Mouse (Mus musculus) embryo, embryonic 11 days (tissue): ENCODE measurements at regions not wholly inside any gene's neighbourhood (a gene's known extent, or its start where the extent isn't known, plus 50 kb on each side); places are given as distances from the start of the nearest gene placed in this dataset.
A peak's percentile ranks its signal among the peaks of the same experiment; 100 is the strongest.

Experiments
- DNase-seq: peaks from one replicate; pipeline ENCODE4 v3.0.0-alpha.2; 2015

DNA sequence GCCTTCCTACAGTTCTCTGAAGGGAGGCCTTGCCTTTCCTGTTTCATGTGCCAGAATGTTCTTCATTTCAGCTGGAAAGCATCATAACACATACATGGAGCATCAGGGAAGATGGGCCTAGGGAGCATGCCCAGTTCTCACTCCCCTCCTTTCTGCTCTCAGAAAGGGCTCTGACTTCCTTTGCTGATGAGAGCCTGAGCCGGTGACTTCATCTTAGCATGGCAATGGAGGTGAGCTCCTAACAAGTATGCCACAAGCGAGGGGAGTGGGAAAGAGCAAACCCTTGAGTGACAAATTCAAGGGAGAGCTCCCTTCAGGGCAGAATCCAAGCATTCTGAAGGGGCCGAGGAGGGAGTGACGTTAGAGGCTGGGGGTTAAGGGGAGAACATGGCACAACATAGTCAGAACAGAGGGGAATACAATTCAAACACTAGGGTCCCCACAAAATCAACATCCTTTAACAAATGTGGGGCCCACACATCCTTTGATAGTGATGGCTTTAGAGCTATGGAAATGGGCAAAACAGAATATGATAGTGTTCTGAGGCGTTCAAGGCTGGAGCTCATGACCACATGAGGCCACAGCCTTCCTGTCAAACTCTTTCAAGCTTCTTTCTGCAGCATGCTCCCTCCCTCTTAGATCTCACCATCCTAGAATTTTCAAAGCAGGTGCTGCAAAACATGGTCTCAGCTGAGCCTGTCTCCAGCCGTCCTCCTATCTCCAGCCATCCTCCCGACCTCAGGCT lies 437.4 kb upstream of the 3110018I06Rik start:
- no peak for DNase-seq

DNA sequence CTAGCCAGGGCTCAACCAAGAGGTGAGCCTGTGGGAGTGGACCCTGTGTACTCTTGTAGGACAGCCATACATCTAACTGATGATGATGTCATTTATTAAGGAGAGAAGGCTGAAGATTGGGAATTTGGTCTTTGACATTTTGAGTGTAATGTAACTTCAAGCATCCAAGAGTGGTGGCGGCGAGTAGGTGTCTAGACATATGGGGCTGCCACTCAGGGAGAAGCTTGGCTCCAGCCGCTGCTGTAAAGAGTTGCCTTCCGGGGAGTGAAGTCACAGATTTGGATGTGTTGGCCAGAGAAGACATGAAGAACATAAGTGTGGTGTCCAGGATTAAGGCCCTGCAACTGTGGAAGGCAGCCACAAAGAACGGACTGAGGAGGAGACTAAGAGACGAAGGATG lies 436.3 kb upstream of the 3110018I06Rik start:
- DNase-seq, result no peak

DNA sequence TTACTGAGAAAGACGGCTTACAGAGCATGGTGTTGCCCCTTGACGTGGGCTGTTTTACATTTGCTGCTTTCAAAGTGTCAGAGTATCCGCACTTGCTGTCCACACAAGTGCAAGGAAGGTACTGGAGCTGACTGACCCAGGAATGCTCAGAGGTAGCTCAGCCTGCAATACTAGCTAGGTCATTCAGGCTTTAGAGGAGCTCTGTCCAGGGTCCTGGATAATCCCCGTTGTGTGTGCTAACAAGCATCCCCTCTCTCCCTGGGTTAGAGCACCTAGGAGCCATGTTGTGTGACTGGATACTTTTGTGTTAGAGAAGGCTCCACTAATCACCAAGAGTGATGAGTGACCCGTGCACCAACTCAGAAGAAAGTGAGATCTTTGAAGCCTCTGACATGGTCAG lies 431.9 kb upstream of the 3110018I06Rik start:
- DNase-seq, result peak; percentile 81

DNA sequence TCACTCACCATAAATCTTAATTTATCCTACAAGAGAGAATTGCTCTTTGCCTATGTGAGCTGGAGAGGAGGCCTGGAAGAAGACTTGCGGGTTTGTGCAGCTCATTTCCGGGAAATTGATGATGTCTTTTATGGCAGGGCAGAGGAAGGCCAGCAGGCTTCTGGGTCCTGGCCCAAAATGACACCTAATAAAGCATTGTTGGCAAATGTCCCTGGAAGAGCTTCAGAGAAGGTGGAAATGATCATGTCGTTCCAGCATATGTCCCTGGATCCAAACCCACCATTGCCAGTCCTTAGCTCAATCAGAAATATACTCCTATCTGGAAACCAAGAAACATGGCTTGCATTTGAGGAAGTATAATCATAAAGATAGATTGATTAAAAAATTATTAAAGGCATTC lies 427.9 kb upstream of the 3110018I06Rik start:
- no peak for DNase-seq

DNA sequence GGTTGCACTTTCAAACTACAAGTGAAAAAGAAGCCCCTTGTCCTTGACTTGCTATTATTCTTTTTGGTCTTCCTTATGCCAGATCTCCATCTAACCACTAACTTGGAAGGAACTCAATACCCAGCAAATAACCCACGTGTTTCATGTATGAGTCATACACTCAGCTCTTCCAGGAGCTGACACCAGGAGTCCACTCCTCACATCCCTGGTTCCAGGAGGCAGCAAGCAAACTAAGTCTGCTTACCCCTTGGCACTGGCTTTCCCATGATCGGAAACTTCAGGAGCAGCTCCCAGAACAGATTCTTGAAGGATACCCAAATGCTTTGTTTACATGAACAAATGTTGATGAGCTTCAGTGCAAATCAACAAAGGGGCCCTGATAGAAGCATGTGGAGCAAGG lies 421.1 kb upstream of the 3110018I06Rik start:
- DNase-seq, result no peak

DNA sequence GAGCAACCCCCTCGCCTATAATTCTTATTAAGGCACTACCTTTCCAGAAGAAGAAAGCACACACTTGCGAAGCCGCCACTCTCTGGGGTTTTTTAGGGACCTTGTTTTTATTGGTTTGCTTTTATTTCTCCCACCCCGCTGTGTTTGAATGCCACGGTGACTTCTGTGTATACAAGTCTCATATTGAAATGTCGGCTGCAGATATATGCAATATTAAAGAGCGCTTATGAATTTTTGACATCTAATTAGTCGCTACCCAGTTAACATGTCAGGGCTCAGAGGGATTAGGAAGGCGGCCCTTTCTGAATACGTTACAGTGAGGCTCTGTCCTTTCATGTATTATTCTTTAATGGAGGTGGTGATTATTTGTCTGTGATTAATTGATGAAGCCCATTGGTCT lies 405.9 kb upstream of the 3110018I06Rik start:
- DNase-seq, result no peak

DNA sequence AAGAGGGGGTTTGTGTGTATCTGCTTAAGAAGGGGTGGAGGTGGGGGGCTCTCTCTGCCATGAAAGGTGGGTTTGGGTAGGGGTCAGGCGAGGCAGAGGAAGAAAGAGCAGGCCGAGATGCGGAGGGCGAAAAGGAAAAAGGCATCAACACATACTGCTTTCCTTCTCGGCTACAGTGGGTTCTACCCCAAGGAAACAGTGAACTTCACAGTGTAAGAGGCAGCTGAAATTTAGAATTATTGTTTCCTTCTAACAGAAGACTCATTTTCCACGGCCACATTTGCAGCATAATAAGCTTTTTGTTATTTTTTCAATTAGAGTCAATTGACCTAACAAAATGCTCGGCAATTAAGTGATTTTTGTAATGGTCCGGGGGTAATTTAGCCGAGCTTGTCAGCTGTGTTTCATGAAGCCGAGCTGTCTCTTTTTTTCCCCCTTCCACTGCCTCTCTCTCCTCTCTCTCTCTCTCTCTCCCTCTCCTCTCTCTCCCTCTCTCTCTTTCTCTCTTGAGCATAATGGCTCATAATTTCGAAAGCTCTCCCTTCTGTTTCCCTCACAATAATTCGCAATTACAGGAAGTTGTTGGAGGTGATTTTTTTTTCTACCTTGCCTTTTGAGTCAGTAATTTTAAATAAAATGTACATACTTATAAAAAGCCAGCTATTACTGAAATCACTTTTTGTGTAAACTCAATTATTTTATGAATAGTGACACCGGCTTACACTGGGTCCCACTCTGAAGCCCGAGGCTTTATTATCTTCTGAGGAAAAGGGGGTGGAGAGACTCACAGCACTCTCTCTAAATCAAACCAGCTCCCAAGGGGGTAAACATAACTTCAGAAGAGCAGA lies 403.1 kb upstream of the 3110018I06Rik start:
- DNase-seq, result peak; percentile 28

DNA sequence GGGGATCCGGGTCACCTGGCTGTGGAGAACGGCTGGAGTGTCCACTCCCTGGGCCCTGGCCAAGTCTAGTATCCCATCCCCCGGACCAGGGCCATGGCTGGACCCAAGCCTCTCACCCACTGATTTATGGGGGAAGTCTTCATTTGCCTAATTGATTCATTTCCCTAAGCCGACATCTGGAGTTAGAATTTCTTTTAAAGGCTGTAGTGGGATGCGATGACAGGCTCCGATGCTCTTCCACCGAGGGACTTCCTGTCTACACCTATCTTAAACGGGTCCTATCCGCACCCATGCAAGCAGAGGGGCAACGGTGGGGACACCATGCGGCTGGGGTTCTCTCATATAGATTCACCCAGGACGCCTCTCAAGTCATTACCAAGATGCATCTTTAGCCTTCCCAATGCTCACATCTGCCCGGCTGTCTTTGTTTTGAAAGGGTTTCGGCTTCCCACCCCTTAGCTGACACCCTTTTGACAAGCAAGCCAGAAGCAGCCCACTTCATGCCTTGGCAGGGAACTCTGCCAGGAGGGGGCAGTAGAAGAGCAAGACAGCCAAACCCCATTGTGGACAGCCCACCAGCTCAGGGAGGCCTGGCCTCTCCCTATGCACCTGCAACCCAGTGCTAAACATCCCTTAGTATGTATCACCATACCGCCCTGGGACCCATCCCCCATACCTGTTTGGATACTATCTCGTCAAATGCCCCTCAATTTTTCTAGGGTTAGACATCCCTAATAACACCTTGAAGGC lies 402.4 kb upstream of the 3110018I06Rik start:
- DNase-seq, result peak; percentile 85

DNA sequence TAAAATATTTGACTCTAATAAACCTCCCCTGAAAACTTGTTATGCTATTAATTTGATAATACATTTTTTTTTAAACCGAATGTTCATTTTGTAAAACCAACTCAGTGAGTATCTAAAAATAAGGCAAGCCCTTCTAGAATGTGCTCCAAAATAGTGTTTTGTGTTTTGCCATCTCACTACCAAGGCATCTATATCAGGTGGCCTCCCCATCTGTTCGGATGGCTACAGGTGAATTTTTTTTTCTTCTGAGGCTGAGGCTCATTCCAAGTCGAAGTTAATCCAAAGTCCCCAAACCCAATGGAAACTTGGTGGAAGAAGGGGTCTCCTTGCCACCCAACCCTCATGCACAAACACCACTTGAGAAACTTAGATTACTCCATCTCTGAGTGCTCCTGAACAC lies 396.3 kb upstream of the 3110018I06Rik start:
- DNase-seq, result no peak

DNA sequence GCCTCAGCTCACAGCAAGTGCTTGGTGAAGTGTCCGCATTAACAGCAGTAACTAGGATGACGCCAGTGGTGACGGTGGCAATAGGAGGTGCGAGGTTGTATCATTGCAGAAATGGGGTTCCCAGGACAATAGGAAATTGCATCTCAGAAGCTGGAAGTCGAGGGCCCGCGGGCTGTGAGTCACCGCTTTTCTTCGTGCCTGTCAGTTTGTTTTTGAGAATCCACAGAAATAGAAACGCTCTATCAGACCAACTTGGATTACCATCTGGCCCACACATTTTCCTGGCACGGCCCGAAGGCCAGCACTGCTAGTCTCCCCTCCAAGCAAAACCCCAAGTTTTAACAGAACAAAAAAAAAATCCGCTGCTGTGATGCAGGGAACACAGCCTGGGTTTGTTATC lies 395.1 kb upstream of the 3110018I06Rik start:
- DNase-seq, result no peak

DNA sequence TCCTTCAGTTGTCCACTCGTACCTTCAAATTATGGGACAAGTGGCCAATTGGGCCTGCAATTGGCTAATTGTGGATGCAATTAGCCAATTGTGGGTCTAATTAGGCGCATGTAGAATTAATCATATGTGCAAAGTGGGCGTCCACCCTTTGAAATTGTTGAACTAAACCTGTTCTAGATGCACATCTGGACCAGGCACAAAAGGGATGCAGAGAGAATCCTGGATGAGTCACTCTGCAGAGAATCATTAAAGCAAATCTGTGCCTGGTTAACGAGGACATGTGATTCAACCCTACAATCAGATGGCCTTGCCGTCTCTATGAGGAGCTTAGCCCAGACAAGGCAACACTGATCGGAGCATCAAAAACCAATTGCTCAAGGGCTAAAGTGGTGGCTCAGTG lies 393.0 kb upstream of the 3110018I06Rik start:
- no peak for DNase-seq

DNA sequence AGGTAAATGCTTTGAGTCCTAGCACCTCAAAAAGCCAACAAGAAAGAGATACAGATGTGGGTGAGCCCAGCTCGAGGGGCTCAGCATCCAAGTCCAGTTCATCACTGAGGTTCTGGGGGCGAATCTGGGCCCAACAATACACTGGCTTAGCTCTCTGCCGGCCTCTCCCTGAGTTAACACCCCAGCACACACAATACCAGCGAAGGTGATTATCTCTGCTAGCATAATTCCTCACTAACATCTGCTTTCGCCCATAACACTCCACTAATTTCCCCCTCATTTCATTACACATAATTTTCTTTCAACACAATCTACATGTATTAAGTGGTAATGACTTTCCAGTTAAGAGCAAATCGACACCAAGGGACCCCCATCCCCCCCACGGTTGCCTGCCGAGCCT lies 383.9 kb upstream of the 3110018I06Rik start:
- DNase-seq, result no peak

DNA sequence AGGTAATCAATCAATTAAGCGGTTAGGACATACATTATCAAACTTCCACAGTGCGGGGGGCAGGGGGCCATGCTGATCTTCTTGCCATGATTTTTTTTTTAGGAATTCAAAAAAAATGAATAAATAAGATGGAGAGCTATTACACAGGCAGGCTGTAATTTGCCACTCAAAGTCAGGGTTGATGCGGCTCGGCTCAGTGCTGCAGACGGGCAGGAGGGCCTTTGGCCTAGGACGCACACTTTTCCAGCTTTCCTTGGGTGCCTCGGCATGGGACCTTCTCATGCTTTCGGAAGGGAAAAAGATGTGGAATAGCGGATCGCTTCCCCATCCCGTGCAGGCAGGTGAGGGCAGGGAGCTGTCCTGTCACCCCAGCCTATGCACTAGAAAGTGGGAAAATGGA lies 383.4 kb upstream of the 3110018I06Rik start:
- no peak for DNase-seq

DNA sequence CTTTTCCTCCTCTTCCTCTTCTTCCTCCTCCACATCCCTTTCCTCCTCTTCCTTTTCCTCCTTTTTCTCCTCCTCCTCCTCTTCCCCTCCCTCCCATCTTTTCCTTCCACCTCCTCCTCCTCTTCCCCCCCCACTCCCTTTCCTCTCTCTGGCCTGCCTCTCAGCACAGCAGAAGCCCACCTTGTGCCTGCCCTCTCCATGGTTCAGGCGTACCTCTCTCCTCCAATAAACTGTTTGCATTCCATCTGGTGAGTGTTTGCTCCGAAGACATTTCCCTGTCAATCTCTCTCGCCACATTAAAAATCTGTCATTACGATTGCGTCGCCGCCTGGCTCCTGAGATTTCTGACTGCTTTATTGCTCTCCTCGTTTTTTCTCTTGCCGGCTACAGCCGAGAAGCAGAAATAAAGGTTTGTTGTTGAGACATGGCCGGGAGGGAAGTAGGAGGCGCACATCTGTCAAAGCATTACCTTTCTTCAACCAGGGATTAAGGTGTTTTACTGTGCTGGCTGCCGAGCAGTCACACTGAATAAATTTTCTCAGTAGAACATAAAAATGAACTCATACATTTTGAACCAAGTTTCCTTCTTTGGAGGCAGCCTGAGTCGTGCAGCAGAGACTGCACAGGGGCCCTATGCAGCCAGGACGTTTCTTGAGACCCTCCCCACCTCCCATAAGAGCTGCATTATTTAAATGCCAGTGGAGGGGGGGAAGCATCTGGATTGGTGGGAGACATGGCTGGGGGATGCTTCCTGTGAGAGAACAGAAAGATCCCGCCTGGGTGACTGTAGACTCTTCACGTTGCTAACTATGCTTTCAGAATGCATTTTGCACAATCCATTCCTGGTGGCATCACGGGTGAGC lies 376.3 kb upstream of the 3110018I06Rik start:
- peak; percentile 29 for DNase-seq

DNA sequence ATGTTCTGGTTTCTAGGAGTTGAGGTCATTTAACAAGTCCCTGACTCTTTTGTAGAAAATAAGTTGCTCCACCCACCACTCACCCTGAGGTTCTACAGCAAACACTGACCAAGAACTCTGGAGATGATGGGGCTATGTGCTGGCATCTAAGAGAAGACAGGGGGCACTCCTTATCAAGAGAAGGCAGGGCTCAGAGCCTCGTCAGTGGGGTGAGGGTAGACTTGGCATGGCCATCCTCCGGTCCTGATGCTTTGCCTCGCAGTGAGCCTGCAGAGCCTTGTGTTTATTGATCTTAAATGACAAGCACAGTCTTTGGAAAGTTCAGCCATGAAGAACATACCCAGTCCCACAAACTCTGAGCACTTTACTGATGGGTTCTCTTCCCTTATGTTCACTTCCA lies 370.1 kb upstream of the 3110018I06Rik start:
- no peak for DNase-seq

DNA sequence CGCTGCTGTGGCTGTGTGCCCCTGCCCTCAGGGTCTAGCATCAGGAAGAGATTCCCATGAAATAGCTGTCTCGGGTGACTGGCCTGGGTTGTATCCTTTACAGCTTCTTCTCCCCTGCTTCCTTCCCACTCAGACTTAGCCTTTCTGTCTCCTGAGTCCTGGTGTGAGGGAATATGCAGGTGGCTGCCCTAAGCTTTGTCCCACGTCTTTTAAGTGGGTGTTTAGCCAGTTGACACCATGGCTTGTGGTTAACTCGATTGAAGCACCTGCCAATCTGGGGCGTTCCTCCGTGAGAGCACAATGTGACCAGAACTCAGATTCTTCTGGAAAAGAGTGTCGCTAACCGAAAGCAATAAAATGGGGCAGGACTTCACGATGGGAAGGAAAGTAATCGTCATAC lies 369.4 kb upstream of the 3110018I06Rik start:
- no peak for DNase-seq

DNA sequence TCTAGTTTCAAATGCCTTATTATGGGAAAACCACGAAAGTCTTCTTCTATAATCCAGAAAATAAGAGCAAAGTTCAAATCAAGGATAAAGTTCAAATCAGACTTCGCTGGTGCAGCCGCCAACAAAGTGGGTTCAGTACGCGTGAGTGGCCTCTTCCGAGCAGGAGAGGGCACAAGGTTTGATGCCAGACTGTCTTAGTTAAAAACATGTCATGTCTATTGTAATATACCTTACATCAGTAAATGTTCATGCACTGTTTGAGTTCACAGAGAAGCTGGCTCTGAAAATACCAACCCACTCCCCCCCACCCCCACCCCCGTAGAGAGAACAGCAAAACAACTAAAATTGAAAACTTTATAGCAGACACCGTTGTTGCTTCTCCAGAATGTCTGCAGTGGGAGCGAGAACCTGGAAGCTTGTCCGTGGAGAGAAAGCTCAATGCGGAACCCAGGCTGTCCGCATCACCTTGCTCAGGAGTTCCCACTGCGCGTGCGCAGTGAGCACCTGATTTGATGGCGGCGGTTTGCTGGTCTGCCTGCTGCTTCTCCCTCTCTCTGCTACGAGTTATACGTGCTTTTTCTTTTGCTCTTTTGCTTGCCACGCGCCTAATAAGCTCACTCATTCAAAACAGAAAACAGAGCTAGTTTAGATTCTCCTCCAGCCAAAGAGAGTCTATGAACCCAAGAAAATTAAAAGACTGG lies 367.8 kb upstream of the 3110018I06Rik start:
- no peak for DNase-seq

DNA sequence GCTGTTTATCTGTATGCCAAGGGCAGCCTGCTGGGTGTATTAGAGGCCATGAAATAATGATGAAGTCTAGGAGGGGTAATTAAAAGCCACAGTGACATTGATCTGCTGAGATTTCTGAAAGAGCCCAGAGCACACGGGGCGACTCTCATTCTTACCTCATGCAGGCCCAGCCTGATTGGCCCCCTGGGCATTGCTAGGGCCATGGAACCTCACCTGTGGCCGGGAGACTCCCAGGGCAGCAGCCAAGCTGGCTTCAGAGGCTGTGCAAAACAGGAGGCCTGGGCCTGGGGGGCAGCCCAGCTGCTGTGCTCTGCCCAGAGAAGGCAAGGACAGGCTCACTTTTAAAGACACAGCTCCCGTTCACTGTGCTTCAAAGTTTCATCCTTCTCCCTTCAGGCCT lies 366.4 kb upstream of the 3110018I06Rik start:
- no peak for DNase-seq

DNA sequence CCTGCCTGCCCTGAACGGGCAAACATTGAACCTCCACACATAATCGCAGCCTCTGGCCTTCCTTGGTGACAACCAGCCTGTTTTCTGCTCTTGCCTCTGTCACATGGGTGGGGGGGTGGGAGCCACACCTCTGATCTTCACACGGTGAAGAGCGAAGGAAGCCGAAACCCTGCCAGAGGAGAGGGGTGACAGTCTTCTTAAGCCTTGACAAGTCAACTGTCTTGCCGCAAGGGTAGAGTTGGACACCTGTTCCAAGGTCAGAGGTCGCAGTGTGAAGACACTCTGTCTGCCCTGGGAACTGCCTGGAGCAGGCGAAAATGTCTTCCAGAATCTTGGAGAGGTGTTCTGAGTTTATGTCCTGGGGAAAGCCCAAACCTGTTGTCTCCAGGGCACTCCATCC lies 364.8 kb upstream of the 3110018I06Rik start:
- no peak for DNase-seq

DNA sequence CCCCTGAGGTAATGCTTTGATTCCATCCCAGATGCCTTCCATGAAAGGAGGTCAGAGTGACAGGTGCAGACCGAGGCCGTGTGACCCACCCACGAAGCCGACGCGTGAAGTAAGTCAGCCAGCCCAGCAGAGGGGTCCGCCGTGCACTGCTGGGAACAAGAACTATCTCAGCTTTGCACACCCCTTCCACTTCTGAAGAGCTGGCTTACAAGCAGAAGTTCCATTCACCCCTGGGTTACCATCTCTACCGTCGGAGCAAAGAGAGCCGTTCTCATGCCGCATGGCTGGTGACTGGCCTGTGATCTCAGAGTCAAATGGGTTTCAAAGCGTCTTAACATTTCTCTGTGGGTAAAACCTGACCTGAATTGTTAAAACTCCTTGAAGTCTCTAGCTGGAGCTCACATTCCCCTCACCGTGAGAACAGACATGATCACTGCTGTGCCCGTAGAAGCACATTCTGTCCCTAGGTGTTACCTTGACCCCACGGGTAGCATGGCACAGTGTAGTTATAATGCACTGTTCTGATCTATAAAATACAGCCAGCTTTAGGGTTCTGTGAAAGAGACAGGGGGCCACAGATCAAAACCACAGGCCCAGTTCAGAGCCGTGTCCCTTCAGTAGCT lies 364.1 kb upstream of the 3110018I06Rik start:
- DNase-seq, result no peak

DNA sequence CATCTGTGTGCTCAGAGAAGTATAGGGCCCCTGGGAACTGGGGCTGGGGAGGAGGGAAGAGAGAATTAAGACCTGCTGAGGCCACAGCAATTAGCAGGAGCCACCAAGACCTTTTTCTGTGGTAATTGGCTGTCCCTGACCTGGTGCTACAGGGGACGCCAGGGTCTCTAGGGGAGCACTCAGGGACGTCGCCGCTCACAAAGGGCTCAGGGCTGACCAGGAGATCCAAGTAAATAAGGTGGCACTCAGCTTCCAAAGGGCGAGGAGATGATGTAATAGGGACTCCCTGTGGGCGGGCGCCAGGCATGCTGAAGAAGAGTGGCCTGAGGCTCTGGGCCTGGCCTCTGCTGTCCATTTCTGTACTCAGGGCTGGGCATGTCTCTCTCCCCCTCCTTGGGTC lies 363.2 kb upstream of the 3110018I06Rik start:
- DNase-seq, result no peak

DNA sequence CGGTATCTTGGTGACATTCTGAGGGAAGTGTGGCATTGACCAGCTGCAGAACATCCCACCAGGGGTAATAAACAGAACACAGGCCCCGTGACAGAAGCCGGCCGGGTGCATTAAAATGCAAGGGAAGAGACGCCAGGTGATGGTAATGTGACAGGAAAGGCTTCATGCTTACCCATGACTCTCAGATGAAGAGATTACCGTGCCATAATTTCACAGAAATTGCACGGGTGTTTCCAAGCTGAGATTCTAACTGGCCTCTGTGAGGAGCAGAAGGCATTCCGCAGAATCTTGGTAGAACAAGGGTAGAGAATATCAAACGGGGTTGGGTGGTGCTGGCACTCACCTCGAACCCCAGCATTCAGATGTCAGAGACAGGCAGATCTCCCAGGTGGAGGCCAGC lies 362.4 kb upstream of the 3110018I06Rik start:
- DNase-seq, result no peak
